ENCODE assay signal across 1 mouse cellular context in the genomic region with DNA sequence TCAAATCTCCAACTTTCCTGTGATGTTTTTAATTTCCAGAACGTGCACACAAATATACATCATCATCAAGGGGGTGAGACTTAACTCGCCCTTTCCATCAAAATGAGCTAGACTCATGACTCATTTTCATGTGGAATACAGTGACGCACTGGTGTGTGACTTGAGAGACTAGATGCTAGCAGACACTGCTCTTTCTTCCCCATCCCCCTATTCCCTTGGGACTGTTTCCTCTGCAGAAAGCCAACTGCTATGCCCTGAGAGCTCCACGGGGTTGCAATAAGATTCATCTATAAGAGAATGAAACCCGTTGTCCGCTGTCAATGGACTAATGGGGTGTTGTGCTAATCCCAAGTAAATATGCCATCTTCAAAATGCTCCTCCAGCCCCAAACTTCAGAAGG.
TF ChIP-seq lines count a peak whose summit lies in the region.

No protein-coding gene starts in this region.

TF ChIP-seq in CH12.LX, 34 proteins besides CTCF, POLR2A, EP300 and RAD21 (continued from another document):
- TF ChIP-seq JUN (IDR thresholded peaks at IDR 0.05; ENCODE audit: insufficient read depth, low read depth, low read length) = no peak
